Mouse (Mus musculus) erythroblast, embryonic 14.5 days (primary cell): Measurements from ENCODE around the gene Eef1a1.

Experiments used
- GATA1 ChIP-seq: IDR thresholded peaks from 2 replicates; pipeline ENCODE4 v1.6.1; 2012; ENCODE audit warnings: low read length, inconsistent platforms, mixed read lengths
- TAL1 ChIP-seq: IDR thresholded peaks from 3 replicates; pipeline ENCODE4 v1.6.1; 2012; ENCODE audit warnings: low read length, inconsistent platforms, mixed read lengths

DNA sequence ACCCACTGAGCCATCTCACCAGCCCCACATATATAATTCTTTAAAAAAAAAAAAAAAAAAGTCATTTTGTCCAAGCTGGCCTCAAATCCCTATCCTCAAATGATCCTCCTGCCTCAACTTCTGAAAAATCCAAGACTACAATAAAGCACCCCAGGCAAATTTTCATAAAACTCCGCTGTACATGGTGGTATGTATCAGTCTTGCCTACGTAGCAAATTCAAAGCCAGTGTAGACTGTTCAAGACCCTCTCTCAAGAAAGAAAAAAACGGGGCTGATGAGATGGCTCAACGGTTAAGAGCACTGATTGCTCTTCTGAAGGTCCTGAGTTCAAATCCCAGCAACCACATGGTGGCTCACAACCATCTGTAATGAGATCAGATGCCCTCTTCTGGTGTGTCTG, 13.1 kb downstream of the Eef1a1 start:
- TF ChIP-seq GATA1 (no peak), TAL1 (no peak)
